Mouse (Mus musculus): ENCODE measurements around the gene Olfr166. TPM values are rescaled to one million over a fixed set of nuclear protein-coding genes. Genes with fewer than 3 reads are reported as not detected.
"Not testable (repeated sequence)": the region's sequence is repeated elsewhere in the genome, so short reads cannot be mapped to it uniquely, and the experiment has no call there.

Gene Olfr166
- not detected in 2 replicates for polyA plus RNA-seq (2015; fragmentation: Nextera tagmentation; extraction: Ambion mirVana)

DNA sequence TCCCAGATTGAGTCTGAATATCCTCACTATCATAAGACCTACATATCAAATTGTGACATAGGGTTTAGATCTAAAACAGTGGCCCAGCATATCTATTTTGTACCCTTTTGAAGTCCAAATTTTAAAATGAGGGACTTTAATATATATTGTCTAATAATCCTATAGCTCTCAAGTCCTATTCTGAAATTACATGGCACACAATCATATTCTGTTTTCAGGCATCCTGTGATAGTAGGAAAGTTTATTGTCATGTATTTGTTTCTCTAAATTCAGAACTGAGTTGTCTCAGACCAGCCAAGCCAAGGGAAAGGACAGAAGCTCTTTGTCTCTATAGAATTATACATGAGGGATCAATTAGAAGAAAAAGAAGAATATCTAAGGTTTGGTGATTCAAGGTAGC, at the start of gene Olfr166:
Olfr166 (plus strand) TSS at position 301 of the 400 bp plus-strand sequence.
- Histone ChIP-seq H3K9me3 (ENCODE audit: control insufficient read depth, low read length) (no peaks in the 10 kb centered on the region), H3K4me3 (ENCODE audit: low read depth, low read length) (no peak within 1 kb of the TSS), H3K36me3 (ENCODE audit: control insufficient read depth, insufficient read depth, low read length) (no peaks in the 10 kb centered on the region), H3K9ac (ENCODE audit: low read length) (no peak within 1 kb of the TSS), H3K27me3 (ENCODE audit: control insufficient read depth, insufficient read depth, low read length) (no peaks in the 10 kb centered on the region), H3K4me2 (replicated peaks; ENCODE audit: low read depth) (no peak within 1 kb of the TSS), H3K4me1 (replicated peaks; ENCODE audit: control insufficient read depth, insufficient read depth) (no peaks in the 10 kb centered on the region), H3K27ac (replicated peaks) (no peak within 1 kb of the TSS)
- ATAC-seq (ENCODE audit: low FRiP score, low TSS enrichment) (no peak), DNase-seq (ENCODE audit: low spot score) (no peak)
- TF ChIP-seq CTCF (IDR thresholded peaks at IDR 0.05; ENCODE audit: low read depth): no peak
- no peak for TF ChIP-seq EP300 (optimal IDR thresholded peaks at IDR 0.05)

DNA sequence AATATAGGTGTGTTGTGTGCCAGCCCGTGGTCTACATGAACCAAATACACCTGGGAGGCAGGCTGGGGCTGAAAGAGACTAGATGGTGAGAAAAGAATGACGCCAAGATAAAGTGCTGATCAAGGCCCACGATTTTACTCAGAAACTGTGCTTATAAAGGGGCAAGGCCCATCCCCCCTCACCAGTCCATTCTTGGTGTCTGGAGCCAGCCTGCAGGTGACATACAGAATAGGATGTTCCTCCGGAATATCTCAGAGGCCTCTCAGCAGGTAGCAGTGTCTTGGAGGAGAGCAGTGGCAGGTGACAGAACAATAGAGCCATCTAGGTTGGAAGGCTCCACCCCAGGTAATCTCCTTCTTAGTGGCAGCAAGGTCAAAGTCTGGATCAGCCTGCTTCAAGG, 24.8 kb upstream of the Olfr166 start:
- H3K4me1 ChIP-seq (replicated peaks; ENCODE audit: control insufficient read depth, insufficient read depth); H3K4me3 ChIP-seq (ENCODE audit: low read depth, low read length); H3K36me3 ChIP-seq (ENCODE audit: control insufficient read depth, insufficient read depth, low read length); DNase-seq (ENCODE audit: low spot score); ATAC-seq (ENCODE audit: low FRiP score, low TSS enrichment); H3K27ac ChIP-seq (replicated peaks); H3K27me3 ChIP-seq (ENCODE audit: control insufficient read depth, insufficient read depth, low read length); H3K9me3 ChIP-seq (ENCODE audit: control insufficient read depth, low read length); H3K9ac ChIP-seq (ENCODE audit: low read length); H3K4me2 ChIP-seq (replicated peaks; ENCODE audit: low read depth): not testable (repeated sequence)
- WGBS: 80% methylated on average over 4 of the region's 4 CpGs

DNA sequence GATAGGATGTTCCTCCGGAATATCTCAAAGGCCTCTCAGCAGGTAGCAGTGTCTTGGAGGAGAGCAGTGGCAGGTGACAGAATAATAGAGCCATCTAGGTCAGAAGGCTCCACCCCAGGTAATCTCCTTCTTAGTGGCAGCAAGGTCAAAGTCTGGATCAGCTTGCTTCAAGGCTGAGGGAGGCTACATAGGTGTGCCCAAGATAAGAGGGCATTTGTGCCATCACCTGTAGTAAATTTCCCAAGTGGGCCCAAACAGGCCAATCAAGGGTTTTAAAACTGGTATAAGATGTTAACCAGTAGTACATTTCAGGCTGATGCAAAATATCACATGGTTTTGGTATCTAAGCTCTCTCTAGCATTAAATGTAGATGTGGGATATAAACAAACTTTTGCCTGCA, 19.1 kb upstream of the Olfr166 start:
- WGBS: 87% methylated on average over 1 of the region's 1 CpGs
- no peak for DNase-seq (ENCODE audit: low spot score)
- Histone ChIP-seq H3K4me1 (replicated peaks; ENCODE audit: control insufficient read depth, insufficient read depth) (no peaks in the 10 kb centered on the region), H3K9me3 (ENCODE audit: control insufficient read depth, low read length) (no peaks in the 10 kb centered on the region), H3K27me3 (ENCODE audit: control insufficient read depth, insufficient read depth, low read length) (no peaks in the 10 kb centered on the region), H3K4me2 (replicated peaks; ENCODE audit: low read depth) (no peak overlapping the region), H3K36me3 (ENCODE audit: control insufficient read depth, insufficient read depth, low read length) (no peaks in the 10 kb centered on the region), H3K4me3 (ENCODE audit: low read depth, low read length) (no peak overlapping the region), H3K27ac (replicated peaks) (no peak overlapping the region), H3K9ac (ENCODE audit: low read length) (no peak overlapping the region)
- no peak for ATAC-seq (ENCODE audit: low FRiP score, low TSS enrichment)
- TF ChIP-seq EP300 (optimal IDR thresholded peaks at IDR 0.05) (no peak), CTCF (IDR thresholded peaks at IDR 0.05; ENCODE audit: low read depth) (no peak)

GRCm38 (mm10) chr16:19522166-19522565, 38.7 kb downstream of the Olfr166 start, which contains the start of gene Olfr167:
Gene Olfr167, minus strand, starts transcription at chr16:19522266.
- H3K9me3 ChIP-seq (ENCODE audit: control insufficient read depth, low read length): no peaks in the 10 kb centered on the region
- TF ChIP-seq EP300 (optimal IDR thresholded peaks at IDR 0.05) (no peak), CTCF (IDR thresholded peaks at IDR 0.05; ENCODE audit: low read depth) (no peak)
- no peak for ATAC-seq (ENCODE audit: low FRiP score, low TSS enrichment)
- no peaks in the 10 kb centered on the region for H3K27me3 ChIP-seq (ENCODE audit: control insufficient read depth, insufficient read depth, low read length)
- no peaks in the 10 kb centered on the region for H3K4me1 ChIP-seq (replicated peaks; ENCODE audit: control insufficient read depth, insufficient read depth)
- no peak within 1 kb of the TSS for H3K27ac ChIP-seq (replicated peaks)
- no peak within 1 kb of the TSS for H3K4me3 ChIP-seq (ENCODE audit: low read depth, low read length)
- H3K9ac ChIP-seq (ENCODE audit: low read length): no peak within 1 kb of the TSS
- no peak within 1 kb of the TSS for H3K4me2 ChIP-seq (replicated peaks; ENCODE audit: low read depth)
- WGBS: 64% methylated on average over 2 of the region's 2 CpGs
- no peak for DNase-seq (ENCODE audit: low spot score)
- H3K36me3 ChIP-seq (ENCODE audit: control insufficient read depth, insufficient read depth, low read length): no peaks in the 10 kb centered on the region

GRCm38 (mm10) chr16:19535455-19535854, 52.0 kb downstream of the Olfr166 start, which contains the start of gene Olfr168:
Gene Olfr168, minus strand, starts transcription at chr16:19535555.
- TF ChIP-seq EP300 (optimal IDR thresholded peaks at IDR 0.05) (no peak), CTCF (IDR thresholded peaks at IDR 0.05; ENCODE audit: low read depth) (no peak)
- ATAC-seq (ENCODE audit: low FRiP score, low TSS enrichment) (no peak), DNase-seq (ENCODE audit: low spot score) (no peak)
- Histone ChIP-seq H3K4me3 (ENCODE audit: low read depth, low read length) (no peak within 1 kb of the TSS), H3K4me1 (replicated peaks; ENCODE audit: control insufficient read depth, insufficient read depth) (no peaks in the 10 kb centered on the region), H3K27me3 (ENCODE audit: control insufficient read depth, insufficient read depth, low read length) (no peaks in the 10 kb centered on the region), H3K9ac (ENCODE audit: low read length) (no peak within 1 kb of the TSS), H3K9me3 (ENCODE audit: control insufficient read depth, low read length) (no peaks in the 10 kb centered on the region), H3K27ac (replicated peaks) (no peak within 1 kb of the TSS), H3K4me2 (replicated peaks; ENCODE audit: low read depth) (no peak within 1 kb of the TSS), H3K36me3 (ENCODE audit: control insufficient read depth, insufficient read depth, low read length) (no peaks in the 10 kb centered on the region)

Other genes starting within 250 kb of the Olfr166 start
- gene Olfr164, start 169.6 kb upstream of the Olfr166 start, polyA plus RNA-seq (2015; fragmentation: Nextera tagmentation; extraction: Ambion mirVana): not detected in 2 replicates
- not detected in 2 replicates for gene Olfr165, start 60.6 kb upstream of the Olfr166 start, polyA plus RNA-seq (2015; fragmentation: Nextera tagmentation; extraction: Ambion mirVana)
- not detected in 2 replicates for gene Olfr167, start 38.6 kb downstream of the Olfr166 start, polyA plus RNA-seq (2015; fragmentation: Nextera tagmentation; extraction: Ambion mirVana)
- not detected in 2 replicates for gene Olfr168, start 51.9 kb downstream of the Olfr166 start, polyA plus RNA-seq (2015; fragmentation: Nextera tagmentation; extraction: Ambion mirVana)
- not detected in 2 replicates for gene Olfr169, start 88.1 kb downstream of the Olfr166 start, polyA plus RNA-seq (2015; fragmentation: Nextera tagmentation; extraction: Ambion mirVana)
- gene Olfr170, start 128.2 kb downstream of the Olfr166 start, polyA plus RNA-seq (2015; fragmentation: Nextera tagmentation; extraction: Ambion mirVana): not detected in 2 replicates
- not detected in 2 replicates for gene Olfr171, start 146.2 kb downstream of the Olfr166 start, polyA plus RNA-seq (2015; fragmentation: Nextera tagmentation; extraction: Ambion mirVana)
- gene Lamp3, start 222.7 kb downstream of the Olfr166 start, polyA plus RNA-seq (2015; fragmentation: Nextera tagmentation; extraction: Ambion mirVana): not detected in 2 replicates

Data from stomach, postnatal 0 days (tissue).